Mouse (Mus musculus) macrophage (primary cell): ENCODE data around the gene Dot1l. TPM values are rescaled to one million over a fixed set of nuclear protein-coding genes. Genes with fewer than 3 reads are reported as not detected.

Experiments used
- H3K27ac ChIP-seq: fragments of 350-480 bp; formaldehyde crosslinking; 2 replicates; pipeline ENCODE4 v1.9.0; 2021
- H3K36me3 ChIP-seq: fragments of 350-480 bp; formaldehyde crosslinking; 2 replicates; pipeline ENCODE4 v1.9.0; 2021; ENCODE audit errors: inconsistent target
- H3K4me3 ChIP-seq: fragments of 350-480 bp; formaldehyde crosslinking; 2 replicates; pipeline ENCODE4 v1.9.0; 2021; ENCODE audit errors: inconsistent target
- H3K79me2 ChIP-seq: fragments of 350-480 bp; formaldehyde crosslinking; 2 replicates; pipeline ENCODE4 v1.9.0; 2021; ENCODE audit errors: inconsistent target
- WGBS: methylation state at CpG from one replicate; pipeline ENCODE4 v1.1.7; 2026; ENCODE audit warnings: inconsistent platforms; ENCODE audit not compliant: missing documents; 5-methylcytosine and 5-hydroxymethylcytosine counted together
- polyA plus RNA-seq: library from polyadenylated mRNA; stranded (reverse); fragments of 250-400 nt; gene quantifications from 3 replicates; pipeline ENCODE4 v1.2.4, GENCODE M21; 2018; ENCODE audit warnings: inconsistent platforms

Dot1l gene
- polyA plus RNA-seq, 1 experiment from 2014 or later = 14.1 TPM

GRCm38 (mm10) chr10:80773816-80774215 is 18.8 kb downstream of the Dot1l start:
- WGBS = 71% methylated on average over 5 of the region's 5 CpGs
- Histone ChIP-seq H3K36me3 (peaks cover 88% of the 10 kb centered on the region), H3K4me3 (no peak overlapping the region), H3K79me2 (peaks cover 11% of the 10 kb centered on the region; the same call in 1 of the 2 replicates), H3K27ac (peak overlapping the region; percentile 29)

- 52% methylated on average over 2 of the region's 2 CpGs for WGBS
- H3K36me3 ChIP-seq = peaks cover 85% of the 10 kb centered on the region
- H3K27ac ChIP-seq = peak overlapping the region; percentile 29
- H3K79me2 ChIP-seq = peaks cover 11% of the 10 kb centered on the region; the same call in 1 of the 2 replicates
- no peak overlapping the region for H3K4me3 ChIP-seq
Measured at GRCm38 (mm10) chr10:80774549-80774948, 19.5 kb downstream of the Dot1l start.

- no peak overlapping the region for H3K27ac ChIP-seq
- 98% methylated on average over 4 of the region's 4 CpGs for WGBS
- peaks cover 11% of the 10 kb centered on the region; the same call in 1 of the 2 replicates for H3K79me2 ChIP-seq
- H3K4me3 ChIP-seq = no peak overlapping the region
- peaks cover 83% of the 10 kb centered on the region for H3K36me3 ChIP-seq
Measured at GRCm38 (mm10) chr10:80774981-80775380, 20.0 kb downstream of the Dot1l start.

GRCm38 (mm10) chr10:80775731-80776130 is 20.7 kb downstream of the Dot1l start:
- H3K4me3 ChIP-seq = no peak overlapping the region
- H3K79me2 ChIP-seq = peaks cover 11% of the 10 kb centered on the region; the same call in 1 of the 2 replicates
- peaks cover 83% of the 10 kb centered on the region for H3K36me3 ChIP-seq
- 96% methylated on average over 4 of the region's 4 CpGs for WGBS
- no peak overlapping the region for H3K27ac ChIP-seq

- Histone ChIP-seq H3K79me2 (peaks cover 11% of the 10 kb centered on the region; the same call in 1 of the 2 replicates), H3K36me3 (peaks cover 83% of the 10 kb centered on the region), H3K27ac (no peak overlapping the region), H3K4me3 (no peak overlapping the region)
- 92% methylated on average over 6 of the region's 6 CpGs for WGBS
Measured at GRCm38 (mm10) chr10:80776358-80776869, 21.4 kb downstream of the Dot1l start.

- peaks cover 83% of the 10 kb centered on the region for H3K36me3 ChIP-seq
- H3K4me3 ChIP-seq = no peak overlapping the region
- no peak overlapping the region for H3K27ac ChIP-seq
- H3K79me2 ChIP-seq = peaks cover 11% of the 10 kb centered on the region; the same call in 1 of the 2 replicates
- WGBS = 98% methylated on average over 5 of the region's 5 CpGs
Measured at GRCm38 (mm10) chr10:80777123-80777522, 22.1 kb downstream of the Dot1l start.

- Histone ChIP-seq H3K27ac (no peak overlapping the region), H3K36me3 (peaks cover 89% of the 10 kb centered on the region), H3K4me3 (no peak overlapping the region)
Measured at GRCm38 (mm10) chr10:80779565-80779964, 24.6 kb downstream of the Dot1l start.

GRCm38 (mm10) chr10:80784302-80784701 is 29.3 kb downstream of the Dot1l start:
- no peak overlapping the region for H3K4me3 ChIP-seq
- no peak overlapping the region for H3K27ac ChIP-seq
- H3K79me2 ChIP-seq = no peaks in the 10 kb centered on the region
- peaks cover 91% of the 10 kb centered on the region for H3K36me3 ChIP-seq
- WGBS = 97% methylated on average over 2 of the region's 2 CpGs

More at GRCm38 (mm10) chr10:80779565-80779964, 24.6 kb downstream of the Dot1l start:
- peaks cover 11% of the 10 kb centered on the region; the same call in 1 of the 2 replicates for H3K79me2 ChIP-seq

GRCm38 (mm10) chr10:80784871-80785270 is 29.9 kb downstream of the Dot1l start:
- Histone ChIP-seq H3K79me2 (no peaks in the 10 kb centered on the region), H3K36me3 (peaks cover 94% of the 10 kb centered on the region), H3K27ac (no peak overlapping the region), H3K4me3 (no peak overlapping the region)
- 90% methylated on average over 12 of the region's 12 CpGs for WGBS

- 94% methylated on average over 11 of the region's 11 CpGs for WGBS
- H3K36me3 ChIP-seq = peaks cover 92% of the 10 kb centered on the region
- no peak overlapping the region for H3K4me3 ChIP-seq
- no peak overlapping the region for H3K27ac ChIP-seq
- H3K79me2 ChIP-seq = no peaks in the 10 kb centered on the region
Measured at GRCm38 (mm10) chr10:80785963-80786362, 31.0 kb downstream of the Dot1l start.

GRCm38 (mm10) chr10:80787517-80787916 is 32.5 kb downstream of the Dot1l start:
- H3K79me2 ChIP-seq = no peaks in the 10 kb centered on the region
- no peak overlapping the region for H3K4me3 ChIP-seq
- H3K27ac ChIP-seq = no peak overlapping the region
- WGBS = 89% methylated on average over 2 of the region's 2 CpGs
- peaks cover 77% of the 10 kb centered on the region for H3K36me3 ChIP-seq

GRCm38 (mm10) chr10:80790761-80791404 is 35.9 kb downstream of the Dot1l start:
- WGBS = 96% methylated on average over 19 of the region's 19 CpGs
- peaks cover 11% of the 10 kb centered on the region for H3K79me2 ChIP-seq
- H3K27ac ChIP-seq = no peak overlapping the region
- H3K4me3 ChIP-seq = no peak overlapping the region
- H3K36me3 ChIP-seq = peaks cover 65% of the 10 kb centered on the region

GRCm38 (mm10) chr10:80791476-80792174 is 36.6 kb downstream of the Dot1l start:
- WGBS = 71% methylated on average over 33 of the region's 33 CpGs
- peaks cover 58% of the 10 kb centered on the region for H3K36me3 ChIP-seq

GRCm38 (mm10) chr10:80792175-80793032 is 37.4 kb downstream of the Dot1l start:
- Histone ChIP-seq H3K36me3 (peaks cover 54% of the 10 kb centered on the region), H3K4me3 (no peak overlapping the region), H3K27ac (no peak overlapping the region), H3K79me2 (peaks cover 26% of the 10 kb centered on the region)
- 50% methylated on average over 39 of the region's 41 CpGs for WGBS

More at GRCm38 (mm10) chr10:80791476-80792174, 36.6 kb downstream of the Dot1l start:
- Histone ChIP-seq H3K79me2 (peaks cover 18% of the 10 kb centered on the region), H3K27ac (no peak overlapping the region), H3K4me3 (no peak overlapping the region)
